Mouse (Mus musculus) megakaryocyte, embryonic 14.5 days (primary cell): ENCODE data around the gene Ccrl2. TPM values are rescaled to one million over a fixed set of nuclear protein-coding genes. Genes with fewer than 3 reads are reported as not detected.
A peak's percentile ranks its signal among the peaks of the same experiment; 100 is the strongest.

Experiments used
- H3K27me3 ChIP-seq: replicated peaks from 2 replicates; pipeline ENCODE3; 2012; ENCODE audit warnings: inconsistent platforms
- H3K36me3 ChIP-seq: replicated peaks from 2 replicates; pipeline ENCODE3; 2012; ENCODE audit warnings: low read length, inconsistent platforms, mixed read lengths
- H3K4me1 ChIP-seq: 2 replicates; pipeline ENCODE4 v1.6.1; 2012; ENCODE audit warnings: inconsistent platforms
- H3K4me3 ChIP-seq: replicated peaks from 2 replicates; pipeline ENCODE3; 2012; ENCODE audit warnings: moderate library complexity, mild to moderate bottlenecking, inconsistent platforms
- H3K9me3 ChIP-seq: 2 replicates; pipeline ENCODE4 v1.6.1; 2012; ENCODE audit warnings: inconsistent platforms
- FLI1 ChIP-seq: IDR thresholded peaks from 2 replicates; pipeline ENCODE4 v1.6.1; 2012; ENCODE audit warnings: low read length, inconsistent platforms, mixed read lengths
- GATA1 ChIP-seq: IDR thresholded peaks from 3 replicates; pipeline ENCODE4 v1.6.1; 2012; ENCODE audit warnings: mixed read lengths, low read length, inconsistent platforms, borderline replicate concordance
- polyA plus RNA-seq: library from polyadenylated mRNA; stranded (reverse); fragments of >175 nt; gene quantifications from 2 replicates; pipeline ENCODE4 v1.2.3, GENCODE M21; 2012; ENCODE audit warnings: low replicate concordance; ENCODE audit not compliant: insufficient read depth

Ccrl2 gene
- polyA plus RNA-seq, 1 experiment = 1.6 TPM

DNA sequence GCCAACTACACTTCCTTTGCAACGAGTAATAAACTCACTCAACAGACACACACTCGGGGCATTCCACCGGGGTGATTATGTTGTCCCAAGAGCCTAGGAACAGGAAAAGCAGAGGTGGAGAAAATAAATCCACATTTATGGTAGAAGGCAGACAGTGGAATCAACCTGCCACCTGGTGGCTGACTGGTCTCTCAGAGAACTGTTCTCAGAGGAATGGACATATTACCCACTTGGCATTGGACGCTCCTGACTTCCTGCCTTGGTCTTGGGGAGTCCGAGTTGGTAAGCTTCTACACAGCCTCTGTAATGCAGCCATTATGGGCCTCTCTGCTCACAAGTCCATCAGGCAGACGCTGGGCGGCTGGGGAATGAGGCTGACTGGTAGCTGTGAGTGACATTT is 14.9 kb upstream of the Ccrl2 start:
- H3K9me3 ChIP-seq = peaks cover 14% of the 10 kb centered on the region
- H3K4me3 ChIP-seq = no peak overlapping the region
- TF ChIP-seq FLI1 (no peak), GATA1 (no peak)

DNA sequence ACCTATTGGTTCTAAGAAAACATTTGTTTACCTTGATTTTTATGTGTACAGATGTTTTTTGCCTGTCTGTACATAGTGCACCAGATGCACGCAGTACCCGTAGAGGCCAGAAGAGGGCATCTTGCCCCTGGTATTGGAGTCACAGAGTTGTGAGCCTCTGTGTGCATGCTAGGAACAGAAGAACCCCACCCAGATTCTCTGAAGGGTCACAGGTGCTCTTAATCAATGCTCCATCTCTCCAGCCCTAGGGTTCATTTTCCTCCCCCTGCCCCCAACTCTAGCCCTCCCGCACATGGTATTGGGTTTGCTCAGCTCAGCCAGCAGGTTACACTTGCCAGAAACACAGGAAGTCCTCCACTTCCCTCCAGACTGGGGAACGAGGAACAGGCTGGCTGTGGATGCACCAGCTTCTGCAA is 13.2 kb upstream of the Ccrl2 start:
- Histone ChIP-seq H3K27me3 (peaks cover 5% of the 10 kb centered on the region), H3K36me3 (no peaks in the 10 kb centered on the region), H3K4me3 (peak overlapping the region; percentile 83), H3K4me1 (peaks cover 44% of the 10 kb centered on the region), H3K9me3 (peaks cover 9% of the 10 kb centered on the region)
- no peak for TF ChIP-seq GATA1
- no peak for TF ChIP-seq FLI1

More for the DNA sequence above, 14.9 kb upstream of the Ccrl2 start:
- Histone ChIP-seq H3K36me3 (no peaks in the 10 kb centered on the region), H3K27me3 (peaks cover 8% of the 10 kb centered on the region), H3K4me1 (peaks cover 40% of the 10 kb centered on the region)

DNA sequence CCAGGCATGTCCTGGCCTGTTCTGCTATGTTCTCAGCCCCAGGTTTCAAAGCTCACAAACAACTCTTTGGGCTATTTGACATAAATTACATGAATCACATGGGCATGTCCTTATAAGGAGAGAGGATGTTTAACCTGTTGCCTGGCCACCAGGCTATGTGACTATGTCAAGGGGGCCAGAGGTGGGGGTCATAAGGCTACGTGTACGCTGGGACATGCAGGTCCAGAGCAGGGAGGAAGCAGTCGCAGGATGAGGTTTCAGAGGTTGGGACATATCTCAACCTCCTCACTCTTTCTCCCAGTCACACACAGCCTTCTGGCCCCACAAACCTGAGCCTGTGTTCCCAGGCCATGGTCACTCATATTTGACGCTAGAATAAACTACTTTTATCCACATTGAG is 9.7 kb upstream of the Ccrl2 start:
- no peaks in the 10 kb centered on the region for H3K9me3 ChIP-seq
- peaks cover 18% of the 10 kb centered on the region for H3K27me3 ChIP-seq
- TF ChIP-seq GATA1 (no peak), FLI1 (no peak)
- H3K4me3 ChIP-seq = no peak overlapping the region
- peaks cover 48% of the 10 kb centered on the region for H3K4me1 ChIP-seq
- no peaks in the 10 kb centered on the region for H3K36me3 ChIP-seq

DNA sequence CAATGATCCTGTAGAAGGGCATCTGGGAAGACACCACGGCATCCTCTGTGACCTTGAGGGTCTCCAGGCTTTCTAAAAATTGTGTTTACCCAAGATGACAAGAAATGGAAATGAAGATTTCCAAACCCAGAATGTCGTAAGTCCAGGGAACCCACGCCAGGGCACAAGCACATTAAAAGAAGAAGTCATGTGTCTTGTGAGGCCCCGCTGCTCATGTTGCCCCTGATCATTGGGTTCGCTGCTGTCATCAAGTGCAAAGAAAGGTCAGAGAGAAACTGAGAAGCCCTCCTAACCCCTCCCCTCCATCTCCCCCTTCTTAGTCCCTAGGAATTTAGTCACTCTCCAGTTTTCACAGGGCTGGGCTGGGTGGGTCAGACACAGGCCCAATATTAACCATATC is 5.5 kb upstream of the Ccrl2 start:
- no peaks in the 10 kb centered on the region for H3K9me3 ChIP-seq
- no peak for TF ChIP-seq FLI1
- no peak for TF ChIP-seq GATA1
- peaks cover 18% of the 10 kb centered on the region for H3K27me3 ChIP-seq
- no peak overlapping the region for H3K4me3 ChIP-seq
- H3K4me1 ChIP-seq = peaks cover 38% of the 10 kb centered on the region
- no peaks in the 10 kb centered on the region for H3K36me3 ChIP-seq

DNA sequence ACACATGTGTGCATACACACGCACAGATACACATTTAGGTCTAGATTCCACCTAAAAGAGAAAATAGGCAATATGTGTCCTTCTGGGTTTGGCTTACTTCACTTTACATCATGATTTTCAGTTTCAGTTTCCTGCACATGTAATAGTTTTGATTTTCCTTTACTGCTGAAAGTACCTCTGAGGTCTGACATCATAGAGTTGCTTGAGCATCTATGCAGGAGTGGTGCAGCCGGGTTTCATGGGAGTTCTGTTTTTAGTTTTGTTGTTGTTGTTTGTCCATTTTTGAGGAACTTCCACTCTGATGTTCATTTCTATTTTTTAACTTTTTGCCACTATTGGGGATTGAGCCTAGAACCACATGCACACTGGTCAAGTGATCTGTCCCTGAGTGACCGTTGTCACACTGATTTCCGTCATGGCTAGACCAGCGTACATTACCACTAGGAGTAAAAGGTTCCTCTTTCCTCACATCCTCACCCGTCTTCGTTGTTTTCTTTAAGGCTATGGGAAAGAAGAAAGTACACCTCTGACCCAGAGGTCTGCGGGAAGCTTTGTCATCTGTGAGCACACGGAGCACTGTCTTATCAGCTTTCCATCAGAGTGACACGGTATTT is 1.7 kb upstream of the Ccrl2 start:
- no peaks in the 10 kb centered on the region for H3K9me3 ChIP-seq
- peaks cover 22% of the 10 kb centered on the region for H3K27me3 ChIP-seq
- H3K4me3 ChIP-seq = peak overlapping the region; percentile 59
- peaks cover 51% of the 10 kb centered on the region for H3K4me1 ChIP-seq
- H3K36me3 ChIP-seq = peaks cover 4% of the 10 kb centered on the region
- TF ChIP-seq FLI1 = no peak
- no peak for TF ChIP-seq GATA1

DNA sequence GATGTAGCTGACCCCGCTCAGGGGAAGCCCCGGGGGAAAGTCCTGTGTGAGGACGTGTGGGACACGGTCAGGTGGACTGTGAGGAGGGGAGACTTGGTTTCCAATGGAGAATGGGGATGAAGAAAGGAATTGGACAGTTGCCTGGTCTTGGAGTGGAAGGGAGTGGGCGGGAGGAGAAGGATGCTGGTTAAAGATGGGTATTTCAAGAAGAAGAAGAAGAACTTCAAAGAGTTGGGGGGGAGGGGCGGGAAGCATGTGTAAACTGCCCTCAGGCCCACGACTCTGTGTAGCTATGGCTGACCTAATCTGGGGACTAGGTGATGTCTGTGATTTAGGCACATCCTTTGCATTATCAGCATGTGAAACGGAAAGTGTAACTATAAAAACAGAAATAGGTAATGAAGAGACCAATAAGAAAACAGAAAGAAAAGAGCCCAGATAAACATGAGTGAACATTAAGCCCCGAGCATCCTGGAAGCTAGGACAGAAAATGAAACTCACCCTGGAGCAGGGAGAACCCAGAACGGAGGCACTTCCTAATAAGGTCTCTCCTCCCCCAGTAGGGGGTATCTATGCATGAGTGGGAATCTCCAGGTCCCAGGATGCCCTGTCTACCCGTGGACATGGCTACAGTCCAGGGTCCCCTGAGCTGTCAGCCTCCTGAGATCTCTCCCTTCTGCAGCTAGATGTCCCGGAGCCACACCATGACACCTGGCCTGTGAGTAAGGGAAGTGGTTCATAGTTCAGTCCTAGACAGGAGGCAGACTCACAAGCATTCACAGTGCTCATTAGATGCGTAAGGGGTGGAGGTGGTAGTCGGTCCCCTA is 438 bp upstream of the Ccrl2 start:
- H3K4me3 ChIP-seq = peak overlapping the region; percentile 92
- H3K9me3 ChIP-seq = no peaks in the 10 kb centered on the region
- peaks cover 55% of the 10 kb centered on the region for H3K4me1 ChIP-seq
- peaks cover 28% of the 10 kb centered on the region for H3K27me3 ChIP-seq
- H3K36me3 ChIP-seq = peaks cover 4% of the 10 kb centered on the region
- no peak for TF ChIP-seq FLI1
- TF ChIP-seq GATA1 = no peak

DNA sequence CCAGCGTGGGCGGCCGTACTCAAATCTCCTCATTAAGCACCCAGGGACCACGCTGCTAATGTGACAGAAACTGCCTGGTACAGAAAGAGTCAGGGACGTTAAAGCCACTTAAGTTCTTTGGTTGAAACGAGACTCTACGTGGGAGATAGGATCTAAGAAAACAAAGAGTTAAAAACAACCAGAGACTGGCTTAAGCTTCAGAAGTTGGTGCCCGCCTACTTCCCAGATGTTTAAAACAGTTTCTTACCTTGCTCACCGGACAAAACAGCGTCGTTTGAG is 861 bp downstream of the Ccrl2 start:
- Histone ChIP-seq H3K9me3 (no peaks in the 10 kb centered on the region), H3K27me3 (peaks cover 35% of the 10 kb centered on the region), H3K4me1 (peaks cover 55% of the 10 kb centered on the region), H3K36me3 (peaks cover 4% of the 10 kb centered on the region), H3K4me3 (peak overlapping the region; percentile 92)
- TF ChIP-seq FLI1 (no peak), GATA1 (no peak)

DNA sequence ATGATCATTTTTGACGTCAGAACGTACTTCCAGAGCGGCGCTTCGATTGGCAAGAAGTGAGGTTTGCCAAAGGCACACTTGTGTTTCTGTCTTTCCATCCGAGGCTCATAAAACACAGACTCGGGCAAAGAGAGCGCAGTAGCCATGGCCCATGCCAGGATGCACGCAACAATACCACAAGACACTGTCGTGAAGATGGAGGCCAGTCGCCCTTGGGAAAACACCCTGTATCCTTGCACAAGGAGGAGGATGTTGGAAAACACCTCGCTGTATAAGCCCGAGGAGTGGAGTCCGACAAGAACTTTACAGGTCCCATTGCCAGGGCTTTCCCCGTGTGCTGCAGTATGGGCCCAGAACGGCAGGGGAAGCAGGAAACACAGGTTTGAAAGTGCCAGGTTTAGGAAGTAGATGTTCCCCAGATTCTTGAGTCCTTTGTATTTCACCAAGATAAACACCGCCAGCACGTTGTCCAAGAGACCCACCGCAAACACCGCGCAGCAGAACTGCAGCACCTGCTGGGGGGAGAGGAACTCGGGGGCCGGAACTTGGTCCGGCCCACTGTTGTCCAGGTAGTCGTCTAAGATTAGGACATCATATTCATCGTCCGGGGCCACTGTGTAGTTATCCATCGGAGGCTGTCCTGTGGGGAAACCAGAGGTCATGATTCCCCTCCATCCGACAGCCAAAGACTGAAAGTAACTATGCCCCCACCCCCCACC is 1.4 kb downstream of the Ccrl2 start:
- Histone ChIP-seq H3K36me3 (peaks cover 4% of the 10 kb centered on the region), H3K9me3 (no peaks in the 10 kb centered on the region), H3K4me1 (peaks cover 59% of the 10 kb centered on the region), H3K4me3 (peak overlapping the region; percentile 92), H3K27me3 (peaks cover 39% of the 10 kb centered on the region)
- TF ChIP-seq FLI1 = no peak
- TF ChIP-seq GATA1 = no peak

DNA sequence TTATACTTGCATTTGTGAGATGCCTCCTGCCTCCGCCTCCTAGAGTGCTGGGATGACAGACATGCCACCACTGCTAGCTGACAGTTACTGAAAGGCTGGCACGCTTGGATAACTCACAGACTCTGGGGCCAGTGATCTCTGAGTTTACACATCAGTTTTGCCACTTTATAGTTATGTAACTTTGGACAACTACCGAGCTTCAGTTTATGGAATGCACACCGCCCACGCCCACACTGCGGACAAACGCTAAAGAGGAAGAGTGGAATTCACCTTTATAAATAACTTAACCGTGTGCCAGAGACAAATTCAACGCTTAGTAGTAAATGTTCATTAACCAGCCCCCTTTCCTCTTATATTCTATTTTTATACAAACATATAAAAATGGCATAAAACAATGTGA is 2.4 kb downstream of the Ccrl2 start:
- Histone ChIP-seq H3K36me3 (peaks cover 4% of the 10 kb centered on the region), H3K4me3 (peak overlapping the region; percentile 48), H3K4me1 (peaks cover 64% of the 10 kb centered on the region), H3K27me3 (peaks cover 48% of the 10 kb centered on the region), H3K9me3 (peaks cover 4% of the 10 kb centered on the region; the same call in 1 of the 2 replicates)
- no peak for TF ChIP-seq GATA1
- no peak for TF ChIP-seq FLI1

DNA sequence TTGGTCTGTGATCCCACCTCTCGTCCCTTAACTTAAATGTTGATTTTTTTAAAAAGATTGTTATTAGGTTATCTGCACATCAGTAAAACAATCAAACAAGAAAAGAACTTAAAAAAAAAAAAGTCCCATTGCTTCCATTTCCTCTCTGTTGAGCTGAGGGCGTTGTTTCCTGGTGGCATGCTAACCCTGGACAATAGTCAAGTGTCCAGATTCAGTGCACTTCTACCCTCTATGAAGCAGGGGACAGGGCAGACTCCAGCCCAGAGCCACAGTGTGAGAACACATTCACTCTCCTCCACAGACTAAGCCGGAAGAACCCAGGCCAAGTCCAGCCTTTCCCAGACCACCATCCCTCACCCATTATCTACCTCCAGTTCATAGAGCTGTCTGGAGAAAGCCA is 8.9 kb downstream of the Ccrl2 start:
- H3K36me3 ChIP-seq = no peaks in the 10 kb centered on the region
- peaks cover 60% of the 10 kb centered on the region for H3K4me1 ChIP-seq
- H3K27me3 ChIP-seq = peaks cover 52% of the 10 kb centered on the region
- TF ChIP-seq FLI1 (no peak), GATA1 (no peak)
- peaks cover 7% of the 10 kb centered on the region; the same call in 1 of the 2 replicates for H3K9me3 ChIP-seq
- no peak overlapping the region for H3K4me3 ChIP-seq
